Mouse (Mus musculus): ENCODE data around the gene Pnma3.

GRCm38 (mm10) chrX:73063512-73064414, 824 bp upstream of the Pnma3 start:
- no peak for TF ChIP-seq GATA1 (IDR thresholded peaks at IDR 0.05; ENCODE audit: low read length)
- no peak for TF ChIP-seq TAL1 (IDR thresholded peaks at IDR 0.05; ENCODE audit: low read length)

Data from erythroblast, embryonic 14.5 days (primary cell).